Mouse (Mus musculus): ENCODE results near the gene Fer1l4. TPM values are rescaled to one million over a fixed set of nuclear protein-coding genes. Genes with fewer than 3 reads are reported as not detected.

The Fer1l4 gene
- polyA plus RNA-seq (2012; rRNA removed) = 0.63 and 0.98 TPM in 2 replicates

GRCm38 (mm10) chr2:156052816-156053215, at the start of gene Fer1l4:
TSS of gene Fer1l4 (minus strand) at chr2:156052947.
- WGBS = 74% methylated on average over 9 of the region's 9 CpGs
- DNase-seq = no peak
- TF ChIP-seq CTCF (IDR thresholded peaks at IDR 0.05; ENCODE audit: insufficient read depth, low read length) = no peak
- TF ChIP-seq POLR2A (IDR thresholded peaks at IDR 0.05; ENCODE audit: borderline replicate concordance, extremely low read depth, low read depth, low read length) = no peak
- peaks cover 3% of the 10 kb centered on the region; the same call in 1 of the 2 replicates for H3K4me1 ChIP-seq (ENCODE audit: control insufficient read depth, insufficient read depth, low read length)
- no peak within 1 kb of the TSS for H3K4me3 ChIP-seq (replicated peaks; ENCODE audit: extremely low read depth, low read depth, low read length)

GRCm38 (mm10) chr2:156091926-156092325, 39.2 kb upstream of the Fer1l4 start:
- TF ChIP-seq CTCF (IDR thresholded peaks at IDR 0.05; ENCODE audit: insufficient read depth, low read length) (no peak), POLR2A (IDR thresholded peaks at IDR 0.05; ENCODE audit: borderline replicate concordance, extremely low read depth, low read depth, low read length) (no peak)
- Histone ChIP-seq H3K4me3 (replicated peaks; ENCODE audit: extremely low read depth, low read depth, low read length) (no peak overlapping the region), H3K4me1 (ENCODE audit: control insufficient read depth, insufficient read depth, low read length) (peaks cover 4% of the 10 kb centered on the region; the same call in 1 of the 2 replicates)
- 56% methylated on average over 5 of the region's 5 CpGs for WGBS
- no peak for DNase-seq

- no peak for DNase-seq
- TF ChIP-seq POLR2A (IDR thresholded peaks at IDR 0.05; ENCODE audit: borderline replicate concordance, extremely low read depth, low read depth, low read length) (no peak), CTCF (IDR thresholded peaks at IDR 0.05; ENCODE audit: insufficient read depth, low read length) (no peak)
- H3K4me3 ChIP-seq (replicated peaks; ENCODE audit: extremely low read depth, low read depth, low read length) = no peak overlapping the region
- peaks cover 4% of the 10 kb centered on the region; the same call in 1 of the 2 replicates for H3K4me1 ChIP-seq (ENCODE audit: control insufficient read depth, insufficient read depth, low read length)
- 82% methylated on average over 1 of the region's 1 CpGs for WGBS
Observed at GRCm38 (mm10) chr2:156089799-156090198, 37.1 kb upstream of the Fer1l4 start.

- Histone ChIP-seq H3K4me3 (replicated peaks; ENCODE audit: extremely low read depth, low read depth, low read length) (no peak overlapping the region), H3K4me1 (ENCODE audit: control insufficient read depth, insufficient read depth, low read length) (peaks cover 4% of the 10 kb centered on the region; the same call in 1 of the 2 replicates)
- no peak for DNase-seq
- no peak for TF ChIP-seq POLR2A (IDR thresholded peaks at IDR 0.05; ENCODE audit: borderline replicate concordance, extremely low read depth, low read depth, low read length)
- TF ChIP-seq CTCF (IDR thresholded peaks at IDR 0.05; ENCODE audit: insufficient read depth, low read length) = no peak
- 77% methylated on average over 7 of the region's 7 CpGs for WGBS
Observed at GRCm38 (mm10) chr2:156087391-156088110, 34.8 kb upstream of the Fer1l4 start.

- DNase-seq = no peak
- TF ChIP-seq POLR2A (IDR thresholded peaks at IDR 0.05; ENCODE audit: borderline replicate concordance, extremely low read depth, low read depth, low read length) (no peak), CTCF (IDR thresholded peaks at IDR 0.05; ENCODE audit: insufficient read depth, low read length) (no peak)
- WGBS = 81% methylated on average over 3 of the region's 3 CpGs
- no peaks in the 10 kb centered on the region; the same call in 1 of the 2 replicates for H3K4me1 ChIP-seq (ENCODE audit: control insufficient read depth, insufficient read depth, low read length)
- H3K4me3 ChIP-seq (replicated peaks; ENCODE audit: extremely low read depth, low read depth, low read length) = no peak overlapping the region
Observed at GRCm38 (mm10) chr2:156084541-156084940, 31.8 kb upstream of the Fer1l4 start.

GRCm38 (mm10) chr2:156080391-156080790, 27.6 kb upstream of the Fer1l4 start:
- Histone ChIP-seq H3K4me3 (replicated peaks; ENCODE audit: extremely low read depth, low read depth, low read length) (no peak overlapping the region), H3K4me1 (ENCODE audit: control insufficient read depth, insufficient read depth, low read length) (no peaks in the 10 kb centered on the region; the same call in 1 of the 2 replicates)
- no peak for DNase-seq
- WGBS = 77% methylated on average over 7 of the region's 7 CpGs
- TF ChIP-seq CTCF (IDR thresholded peaks at IDR 0.05; ENCODE audit: insufficient read depth, low read length) = no peak
- TF ChIP-seq POLR2A (IDR thresholded peaks at IDR 0.05; ENCODE audit: borderline replicate concordance, extremely low read depth, low read depth, low read length) = no peak

- Histone ChIP-seq H3K4me3 (replicated peaks; ENCODE audit: extremely low read depth, low read depth, low read length) (no peak overlapping the region), H3K4me1 (ENCODE audit: control insufficient read depth, insufficient read depth, low read length) (no peaks in the 10 kb centered on the region; the same call in 1 of the 2 replicates)
- 33% methylated on average over 4 of the region's 4 CpGs for WGBS
- TF ChIP-seq CTCF (IDR thresholded peaks at IDR 0.05; ENCODE audit: insufficient read depth, low read length) (no peak), POLR2A (IDR thresholded peaks at IDR 0.05; ENCODE audit: borderline replicate concordance, extremely low read depth, low read depth, low read length) (no peak)
- no peak for DNase-seq
Observed at GRCm38 (mm10) chr2:156079674-156080073, 26.9 kb upstream of the Fer1l4 start.

GRCm38 (mm10) chr2:156079183-156079560, 26.4 kb upstream of the Fer1l4 start:
- TF ChIP-seq POLR2A (IDR thresholded peaks at IDR 0.05; ENCODE audit: borderline replicate concordance, extremely low read depth, low read depth, low read length) = no peak
- TF ChIP-seq CTCF (IDR thresholded peaks at IDR 0.05; ENCODE audit: insufficient read depth, low read length) = no peak
- H3K4me3 ChIP-seq (replicated peaks; ENCODE audit: extremely low read depth, low read depth, low read length) = no peak overlapping the region
- DNase-seq = no peak
- no peaks in the 10 kb centered on the region; the same call in 1 of the 2 replicates for H3K4me1 ChIP-seq (ENCODE audit: control insufficient read depth, insufficient read depth, low read length)
- 73% methylated on average over 8 of the region's 8 CpGs for WGBS

GRCm38 (mm10) chr2:156078421-156079182, 25.9 kb upstream of the Fer1l4 start:
- Histone ChIP-seq H3K4me3 (replicated peaks; ENCODE audit: extremely low read depth, low read depth, low read length) (no peak overlapping the region), H3K4me1 (ENCODE audit: control insufficient read depth, insufficient read depth, low read length) (no peaks in the 10 kb centered on the region; the same call in 1 of the 2 replicates)
- TF ChIP-seq POLR2A (IDR thresholded peaks at IDR 0.05; ENCODE audit: borderline replicate concordance, extremely low read depth, low read depth, low read length) (no peak), CTCF (IDR thresholded peaks at IDR 0.05; ENCODE audit: insufficient read depth, low read length) (no peak)
- no peak for DNase-seq
- 90% methylated on average over 16 of the region's 16 CpGs for WGBS
